Mouse (Mus musculus) spleen, adult 2 months (tissue): ENCODE results near the gene Olfr1411.

Source experiments
- CTCF ChIP-seq: fragments of 200-500 bp; IDR thresholded peaks from 2 replicates; pipeline ENCODE4 v1.5.1; 2011; ENCODE audit warnings: mild to moderate bottlenecking, inconsistent platforms; ENCODE audit not compliant: insufficient read depth, insufficient read length, insufficient replicate concordance; ENCODE audit errors: extremely low read depth
- POLR2A ChIP-seq: fragments of 200-500 bp; IDR thresholded peaks from 2 replicates; pipeline ENCODE4 v1.6.1; 2011; ENCODE audit warnings: low read depth, low read length, inconsistent platforms

DNA sequence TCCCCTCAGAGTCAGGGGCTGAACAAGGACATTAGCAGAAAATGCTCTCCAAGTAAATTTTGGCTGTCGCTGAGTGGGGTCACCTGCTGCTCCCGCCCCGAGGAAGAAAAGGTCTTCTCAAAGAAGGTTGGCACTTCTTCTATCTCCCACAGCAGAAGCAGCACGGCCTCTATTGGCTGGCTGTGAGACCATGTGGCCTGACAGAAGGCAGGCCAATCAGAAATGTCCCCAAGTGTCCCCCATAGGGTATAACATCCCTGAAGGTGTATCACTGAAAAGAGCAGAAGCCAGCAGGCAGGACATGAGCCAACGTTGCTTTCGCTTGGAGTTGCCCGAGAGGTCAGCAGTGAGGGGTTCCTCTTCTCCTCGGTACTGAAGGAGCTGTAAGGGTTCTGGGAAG, 41.8 kb downstream of the Olfr1411 start:
- no peak for TF ChIP-seq CTCF
- no peak for TF ChIP-seq POLR2A
